Mouse (Mus musculus): ENCODE measurements at regions not wholly inside any gene's neighbourhood (a gene's known extent, or its start where the extent isn't known, plus 50 kb on each side); places are given as distances from the start of the nearest gene placed in this dataset.

DNA sequence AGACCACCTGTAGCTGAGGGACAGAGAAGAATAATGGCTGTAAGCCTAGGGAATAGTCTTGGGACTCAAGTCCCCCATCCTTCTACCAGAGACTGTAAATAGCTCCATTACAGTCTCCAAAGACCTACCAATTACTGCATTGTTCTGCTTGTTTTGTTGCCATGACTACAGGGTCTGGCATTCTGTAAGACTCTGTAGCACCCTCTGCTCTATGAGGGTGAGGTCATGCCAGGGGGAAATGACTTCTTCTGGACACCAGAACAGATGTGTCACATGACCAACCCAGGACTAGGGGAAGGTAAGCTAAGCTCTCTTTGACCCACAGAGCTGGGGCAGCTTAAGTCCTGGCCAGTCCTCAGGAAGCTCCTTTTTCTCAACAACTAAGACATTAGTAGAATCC, 405.2 kb upstream of the Fam19a5 start:
- TF ChIP-seq GATA1 (IDR thresholded peaks at IDR 0.05; ENCODE audit: low read length) (no peak), TAL1 (IDR thresholded peaks at IDR 0.05; ENCODE audit: low read length) (no peak)
